In the genomic region with DNA sequence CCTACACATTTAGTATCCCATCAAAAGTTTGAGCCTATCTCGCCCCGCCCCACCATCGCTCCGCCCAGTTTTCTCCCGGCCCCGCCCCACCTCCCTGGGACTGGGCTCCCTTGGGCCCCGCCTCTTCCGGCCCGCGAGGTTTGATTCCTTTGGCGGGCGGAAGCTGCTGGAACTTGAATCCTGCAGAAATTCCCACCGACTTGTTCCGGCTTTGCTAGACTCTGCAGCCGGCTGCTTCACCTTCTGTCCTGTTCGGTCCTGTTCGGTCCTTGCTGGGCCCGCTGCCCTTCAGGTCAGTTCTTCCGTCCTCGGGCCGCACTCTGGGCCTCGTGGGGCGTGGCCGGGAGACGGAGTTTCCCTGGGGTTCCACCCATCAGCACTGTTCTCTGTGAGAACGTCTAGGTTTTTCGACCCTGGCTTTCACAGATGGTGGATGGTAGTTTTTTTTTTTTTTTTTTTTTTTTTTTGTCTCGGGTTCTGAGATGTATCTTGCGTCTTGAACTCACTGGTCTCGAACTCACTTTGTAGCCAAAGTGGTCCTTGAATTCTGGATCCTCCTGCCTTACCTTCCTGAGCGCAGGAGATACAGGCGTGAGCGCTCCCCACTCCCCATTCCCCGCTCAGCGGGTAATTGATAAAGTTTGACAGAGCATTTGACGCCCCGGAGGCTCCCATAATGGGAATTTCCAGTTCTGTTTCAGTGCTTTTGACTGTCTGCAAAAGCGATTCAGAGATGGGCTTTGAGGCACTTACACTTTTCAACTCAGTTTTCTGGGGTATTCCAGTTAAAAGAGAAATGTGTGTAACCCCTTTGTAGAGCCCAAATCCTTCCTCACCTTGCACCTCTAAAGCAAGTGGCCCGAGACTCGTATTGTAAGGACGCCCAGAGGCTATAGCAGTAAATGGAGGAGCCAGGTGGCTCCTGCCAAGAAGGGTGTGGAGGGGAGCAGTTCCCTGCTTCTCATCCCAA, we compare ENCODE assay signal across 7 mouse cellular contexts. TPM values are rescaled to one million over a fixed set of nuclear protein-coding genes. Genes with fewer than 3 reads are reported as not detected.
DNase-seq lines count a peak whose midpoint lies in the region; ATAC-seq lines count a peak whose summit lies in the region.

A gene (plus strand): TSS at position 96 of the 970 bp plus-strand sequence.

- H3K27me3 ChIP-seq in hindbrain, embryonic 10.5 days (ENCODE audit: insufficient read depth, poor library complexity, severe bottlenecking), result no peaks in the 10 kb centered on the region

- no peaks in the 10 kb centered on the region for H3K9me3 ChIP-seq in hindbrain, embryonic 10.5 days

- peak; percentile 76 for ATAC-seq in frontal cortex, adult (ENCODE audit: low TSS enrichment)
- peak; percentile 97 for ATAC-seq in megakaryocyte-erythroid progenitor cell, adult 5-6 weeks (replicated peaks; ENCODE audit: low FRiP score, low TSS enrichment, poor library complexity, severe bottlenecking)

- DNase-seq in ZHBTc4 (ENCODE audit: low read depth, low spot score), result peak; percentile 97
- peak; percentile 6 for DNase-seq in cerebellum, adult 9-10 months
- peak; percentile 92 for DNase-seq in hindbrain, embryonic 10.5 days (ENCODE audit: low spot score)
- DNase-seq in layer of hippocampus, postnatal 36 days, result peak; percentile 42 to 45
- peak; percentile 52 for DNase-seq in right cerebral cortex, postnatal 25 days

- H3K4me3 ChIP-seq in hindbrain, embryonic 10.5 days, result peak within 1 kb of the TSS; percentile 92

- 1% methylated on average over 41 of the region's 41 CpGs for WGBS in hindbrain, embryonic 10.5 days

- H3K36me3 ChIP-seq in hindbrain, embryonic 10.5 days, result peaks cover 26% of the 10 kb centered on the region

- H3K27ac ChIP-seq in hindbrain, embryonic 10.5 days, result peak within 1 kb of the TSS; percentile 94

- H3K4me1 ChIP-seq in hindbrain, embryonic 10.5 days (replicated peaks), result peaks cover 22% of the 10 kb centered on the region

RNA-seq across cellular contexts. Expression of the gene that starts here (rescaled TPM):
- 53.7 and 74.1 TPM in 2 replicates for polyA plus RNA-seq in hindbrain, embryonic 10.5 days (2016; fragmentation: Nextera tagmentation; extraction: Ambion mirVana)
- total RNA-seq in layer of hippocampus, postnatal 36 days (2021), result under 1 TPM; 0.40 to 0.65 TPM
- 16.0 and 20.7 TPM in 2 replicates for total RNA-seq in megakaryocyte-erythroid progenitor cell, adult 5-6 weeks (2014; fragmentation: Nextera tagmentation)
- total RNA-seq in megakaryocyte-erythroid progenitor cell, adult 5-6 weeks (2017), result 18.6 and 24.6 TPM in 2 replicates

Comparison
In these comparisons a context has a peak if more than half of its experiments do, and no peak if none do; other contexts are left out.
1. Peak in every context shown above with its lines: DNase-seq, ATAC-seq, H3K4me3 ChIP-seq and H3K27ac ChIP-seq.
2. RNA of the gene that starts here (total RNA-seq): 16.0 to 24.6 TPM in megakaryocyte-erythroid progenitor cell, adult 5-6 weeks; 0.40 to 0.65 TPM in layer of hippocampus, postnatal 36 days; every median in the first group is over 10 times any median in the second.
3. Peak in DNase-seq in layer of hippocampus, postnatal 36 days; RNA of the gene not detected or under 1 TPM.
4. DNase-seq: peak in every context shown above with its lines; median percentile 97 in ZHBTc4; 92 in hindbrain, embryonic 10.5 days; 52 in right cerebral cortex, postnatal 25 days; 44 in layer of hippocampus, postnatal 36 days; 6 in cerebellum, adult 9-10 months.